Mouse (Mus musculus): ENCODE measurements around the gene Ackr3.

- no peak for TF ChIP-seq ZC3H11A (IDR thresholded peaks at IDR 0.05; ENCODE audit: low read depth, low read length)
- TF ChIP-seq POLR2A (IDR thresholded peaks at IDR 0.05; ENCODE audit: low read depth, low read length) = no peak
- no peak for TF ChIP-seq CTCF (conservative IDR thresholded peaks at IDR 0.05 in 1 of 2, IDR thresholded peaks at IDR 0.05 in 1 of 2; ENCODE audit: low read depth in 2 of 2, low read length in 2 of 2)
- no peak for TF ChIP-seq MYC (IDR thresholded peaks at IDR 0.05; ENCODE audit: low read depth, low read length)
- no peak for TF ChIP-seq EP300 (IDR thresholded peaks at IDR 0.05; ENCODE audit: low read length)
- no peak for TF ChIP-seq TBP (conservative IDR thresholded peaks at IDR 0.05; ENCODE audit: low read depth, low read length)
- TF ChIP-seq E2F4 (IDR thresholded peaks at IDR 0.05; ENCODE audit: insufficient replicate concordance, low read depth, low read length) = no peak
These were observed 11.1 kb downstream of the Ackr3 start for GRCm38 (mm10) chr1:90214926-90215325.

Measured in CH12.LX (cell line).